Mouse (Mus musculus) CH12.LX (cell line): ENCODE measurements around the gene Krr1. TPM values are rescaled to one million over a fixed set of nuclear protein-coding genes. Genes with fewer than 3 reads are reported as not detected.

ENCODE experiments used
- DNase-seq: peaks from one replicate; pipeline ENCODE4 v3.0.0-alpha.2; 2013; ENCODE audit errors: extremely low read depth
- H3K27ac ChIP-seq: 2 replicates; pipeline ENCODE4 v1.5.1; 2012; ENCODE audit warnings: low read depth, mild to moderate bottlenecking, control low read depth, moderate library complexity; ENCODE audit not compliant: insufficient read depth
- H3K27me3 ChIP-seq: replicated peaks from 2 replicates; pipeline ENCODE3; 2012; ENCODE audit warnings: inconsistent platforms
- H3K36me3 ChIP-seq, 2 experiments: replicated peaks in 1 of 2; 2 replicates each; pipeline versions ENCODE3 to v1.6.1; 2012; ENCODE audit warnings: inconsistent platforms in 1 of 2, low read length in 1 of 2, mild to moderate bottlenecking in 1 of 2, mixed read lengths in 1 of 2, moderate library complexity in 1 of 2; ENCODE audit not compliant: control insufficient read depth in 1 of 2, insufficient read depth in 1 of 2
- H3K4me1 ChIP-seq, 2 experiments: 2 replicates each; pipeline ENCODE4 v1.6.1; 2012; ENCODE audit warnings: inconsistent platforms in 1 of 2, moderate library complexity in 1 of 2; ENCODE audit not compliant: insufficient read depth in 2 of 2, control insufficient read depth in 1 of 2
- H3K4me2 ChIP-seq: 2 replicates; pipeline ENCODE4 v1.6.1; 2012; ENCODE audit warnings: low read depth, mild to moderate bottlenecking, control low read depth; ENCODE audit not compliant: poor library complexity, insufficient read depth, severe bottlenecking
- H3K4me3 ChIP-seq, 3 experiments: fragments of 150-350 bp in 1 of 3; sonication (generic) in 1 of 3; replicated peaks in 1 of 3; 2 replicates each; pipeline versions ENCODE3 to v1.5.1; 2011 to 2012; ENCODE audit warnings: low read depth in 2 of 3, low read length in 2 of 3, mild to moderate bottlenecking in 2 of 3, moderate library complexity in 2 of 3, control low read depth in 1 of 3, improper control_type of control experiment in 1 of 3, inconsistent platforms in 1 of 3, mixed read lengths in 1 of 3; ENCODE audit not compliant: poor library complexity in 1 of 3
- H3K79me2 ChIP-seq: replicated peaks from 2 replicates; pipeline ENCODE4 v1.6.1; 2012; ENCODE audit warnings: mild to moderate bottlenecking, moderate library complexity; ENCODE audit not compliant: control insufficient read depth, poor library complexity, insufficient read depth, severe bottlenecking; ENCODE audit errors: extremely low read depth
- H3K9ac ChIP-seq: 2 replicates; pipeline ENCODE4 v1.6.1; 2012; ENCODE audit warnings: low read depth, mild to moderate bottlenecking, control low read depth, moderate library complexity; ENCODE audit not compliant: insufficient read depth
- H3K9me3 ChIP-seq: replicated peaks from 2 replicates; pipeline ENCODE3; 2012; ENCODE audit warnings: low read length, inconsistent platforms, mixed read lengths
- BHLHE40 ChIP-seq: IDR thresholded peaks from 2 replicates; pipeline ENCODE4 v1.6.1; 2011; ENCODE audit warnings: mild to moderate bottlenecking, low read depth, low read length, improper control_type of control experiment
- CHD1 ChIP-seq: IDR thresholded peaks from 2 replicates; pipeline ENCODE4 v1.6.1; 2012; ENCODE audit warnings: low read depth, low read length, improper control_type of control experiment, inconsistent platforms
- CHD2 ChIP-seq: IDR thresholded peaks from 2 replicates; pipeline ENCODE4 v1.6.1; 2011; ENCODE audit warnings: low read length, improper control_type of control experiment
- CTCF ChIP-seq, 2 experiments: IDR thresholded peaks in 1 of 2; conservative IDR thresholded peaks in 1 of 2; 2 replicates each; pipeline ENCODE4 v1.5.1; 2011 to 2012; ENCODE audit warnings: low read depth in 2 of 2, low read length in 2 of 2, improper control_type of control experiment in 1 of 2, inconsistent platforms in 1 of 2, mild to moderate bottlenecking in 1 of 2, moderate library complexity in 1 of 2
- GABPA ChIP-seq: IDR thresholded peaks from 2 replicates; pipeline ENCODE4 v1.6.1; 2012; ENCODE audit warnings: low read depth, low read length, improper control_type of control experiment, inconsistent platforms; ENCODE audit not compliant: insufficient replicate concordance
- HCFC1 ChIP-seq: IDR thresholded peaks from 2 replicates; pipeline ENCODE4 v1.6.1; 2012; ENCODE audit warnings: low read depth, mild to moderate bottlenecking, inconsistent platforms, low read length, improper control_type of control experiment
- IRF4 ChIP-seq: IDR thresholded peaks from 2 replicates; pipeline ENCODE4 v1.6.1; 2014; ENCODE audit warnings: low read depth, mild to moderate bottlenecking, inconsistent platforms, low read length, improper control_type of control experiment
- JUN ChIP-seq: IDR thresholded peaks from 2 replicates; pipeline ENCODE4 v1.6.1; 2011; ENCODE audit warnings: low read depth, mild to moderate bottlenecking, low read length, improper control_type of control experiment, moderate library complexity; ENCODE audit not compliant: insufficient read depth
- JUND ChIP-seq: conservative IDR thresholded peaks from 2 replicates; pipeline ENCODE4 v1.6.1; 2011; ENCODE audit warnings: low read depth, low read length, improper control_type of control experiment
- KAT2A ChIP-seq: IDR thresholded peaks from 2 replicates; pipeline ENCODE4 v1.6.1; 2012; ENCODE audit warnings: low read length, improper control_type of control experiment, inconsistent platforms; ENCODE audit not compliant: insufficient replicate concordance
- MAX ChIP-seq: IDR thresholded peaks from 2 replicates; pipeline ENCODE4 v1.6.1; 2011; ENCODE audit warnings: low read length, improper control_type of control experiment
- MEF2A ChIP-seq: IDR thresholded peaks from 2 replicates; pipeline ENCODE4 v1.6.1; 2014; ENCODE audit warnings: low read depth, mild to moderate bottlenecking, inconsistent platforms, low read length, improper control_type of control experiment, borderline replicate concordance
- MXI1 ChIP-seq: IDR thresholded peaks from 2 replicates; pipeline ENCODE4 v1.6.1; 2011; ENCODE audit warnings: mild to moderate bottlenecking, low read depth, low read length, improper control_type of control experiment
- MYC ChIP-seq: IDR thresholded peaks from 2 replicates; pipeline ENCODE4 v1.6.1; 2011; ENCODE audit warnings: low read depth, mild to moderate bottlenecking, improper control_type of control experiment, low read length
- PAX5 ChIP-seq: IDR thresholded peaks from 2 replicates; pipeline ENCODE4 v1.6.1; 2012; ENCODE audit warnings: low read length, inconsistent platforms, mixed read lengths
- POLR2A ChIP-seq: IDR thresholded peaks from 2 replicates; pipeline ENCODE4 v1.6.1; 2011; ENCODE audit warnings: low read depth, mild to moderate bottlenecking, improper control_type of control experiment, low read length
- RAD21 ChIP-seq: IDR thresholded peaks from 2 replicates; pipeline ENCODE4 v1.6.1; 2011; ENCODE audit warnings: low read depth, mild to moderate bottlenecking, low read length, improper control_type of control experiment, moderate library complexity
- RCOR1 ChIP-seq: conservative IDR thresholded peaks from 2 replicates; pipeline ENCODE4 v1.6.1; 2012; ENCODE audit warnings: low read depth, mild to moderate bottlenecking, inconsistent platforms, low read length, improper control_type of control experiment
- SIN3A ChIP-seq: IDR thresholded peaks from 2 replicates; pipeline ENCODE4 v1.6.1; 2012; ENCODE audit warnings: low read length, improper control_type of control experiment, inconsistent platforms
- SMC3 ChIP-seq: IDR thresholded peaks from 2 replicates; pipeline ENCODE4 v1.6.1; 2011; ENCODE audit warnings: low read depth, low read length, improper control_type of control experiment
- ZC3H11A ChIP-seq: IDR thresholded peaks from 2 replicates; pipeline ENCODE4 v1.6.1; 2012; ENCODE audit warnings: low read depth, mild to moderate bottlenecking, inconsistent platforms, low read length, improper control_type of control experiment
- ZNF384 ChIP-seq: IDR thresholded peaks from 2 replicates; pipeline ENCODE4 v1.6.1; 2012; ENCODE audit warnings: low read depth, low read length, improper control_type of control experiment, inconsistent platforms
- dilution Hi-C: fragments of 300-500 bp; cut with MboI; formaldehyde crosslinking; loops from 2 replicates; pipeline ENCODE4 v1.14.3; 2020; ENCODE audit warnings: low sequenced_read_pairs; ENCODE audit not compliant: extremely low pct_unique_long_range_greater_than_20kb, extremely low pct_ligation_motif_present
- in situ Hi-C: fragments of 300-500 bp; cut with MboI; formaldehyde crosslinking; loops from 3 replicates; pipeline ENCODE4 v1.14.3; 2019; ENCODE audit warnings: low sequenced_read_pairs, low pct_ligation_motif_present, low pct_unique_long_range_greater_than_20kb, mixed read lengths
- polyA plus RNA-seq: library from polyadenylated mRNA; unstranded; fragments of >175 nt; gene quantifications from 2 replicates; pipeline ENCODE4 v1.2.1, GENCODE M21; 2012; ENCODE audit warnings: low read depth; ENCODE audit not compliant: insufficient read length
- total RNA-seq, 2 experiments: library from RNA; depleted of rRNA; stranded (reverse); fragments of 300-350 nt in 1 of 2; fragments of >200 nt in 1 of 2; gene quantifications; 2 replicates each; pipeline ENCODE4 v1.2.3; 2012 to 2014

The Krr1 gene
- total and polyA plus RNA-seq, 3 experiments = 56.9 to 108 (median 58.7) TPM

GRCm38 (mm10) chr10:111971929-111972328, 535 bp upstream of the Krr1 start:
- Histone ChIP-seq H3K9ac (peak overlapping the region; percentile 69), H3K9me3 (no peaks in the 10 kb centered on the region), H3K4me2 (peak overlapping the region; percentile 91; the same call in 1 of the 2 replicates), H3K36me3 (peaks cover 10 to 21% of the 10 kb centered on the region in 2 experiments), H3K27ac (no peak overlapping the region), H3K4me1 (peaks cover 2 to 12% of the 10 kb centered on the region in 2 experiments; a peak in 2 of 4 replicates), H3K79me2 (peaks cover 40% of the 10 kb centered on the region), H3K4me3 (peak overlapping the region in 1 of 3 experiments; percentile 39), H3K27me3 (peaks cover 14% of the 10 kb centered on the region)
- TF ChIP-seq MYC (no peak), CHD2 (no peak), SIN3A (no peak), CHD1 (no peak), POLR2A (no peak), RCOR1 (no peak), MXI1 (no peak), HCFC1 (no peak), KAT2A (no peak), GABPA (no peak), JUND (no peak), SMC3 (no peak), BHLHE40 (no peak), MAX (no peak), PAX5 (no peak)
- dilution Hi-C loops = no loop called here
- in situ Hi-C loops = loop anchor here (10.0 kb wide), 1 partner anchor 133 kb away; no protein-coding TSS in a partner anchor
- DNase-seq = no peak

- in situ Hi-C loops = loop anchor here (10.0 kb wide), 1 partner anchor 127 kb away; no protein-coding TSS in a partner anchor
- Histone ChIP-seq H3K36me3 (peaks cover 54 to 72% of the 10 kb centered on the region in 2 experiments), H3K9ac (no peak overlapping the region), H3K27ac (no peak overlapping the region), H3K4me2 (no peak overlapping the region), H3K79me2 (peaks cover 55% of the 10 kb centered on the region), H3K27me3 (no peaks in the 10 kb centered on the region), H3K4me3 (no peak overlapping the region), H3K9me3 (no peaks in the 10 kb centered on the region), H3K4me1 (peaks cover 0 to 34% of the 10 kb centered on the region in 2 experiments; a peak in 2 of 4 replicates)
- peak; percentile 84 for DNase-seq
- dilution Hi-C loops = no loop called here
- TF ChIP-seq MEF2A (0 out of 2 replicates have a peak, but pooled peaks have one; percentile 15), RAD21 (peak; percentile 92), ZNF384 (peak; percentile 74), IRF4 (peak; percentile 47; the same call in 1 of the 2 replicates), HCFC1 (no peak), GABPA (no peak), JUN (no peak), ZC3H11A (peak; percentile 82), CTCF (conservative IDR thresholded peaks at IDR 0.05 in 1 of 2, IDR thresholded peaks at IDR 0.05 in 1 of 2; ENCODE audit: low read depth in 2 of 2, low read length in 2 of 2) (peak; percentile 90 to 98), SMC3 (peak; percentile 94)
These were observed 5.1 kb downstream of the Krr1 start for GRCm38 (mm10) chr10:111977584-111977983.
